Mouse (Mus musculus) heart, embryonic 14.5 days (tissue): ENCODE results near the gene Nsd2. TPM values are rescaled to one million over a fixed set of nuclear protein-coding genes. Genes with fewer than 3 reads are reported as not detected.
"Not testable (repeated sequence)": the region's sequence is repeated elsewhere in the genome, so short reads cannot be mapped to it uniquely, and the experiment has no call there.

Source experiments
- ATAC-seq: fragments of 200-750 bp; cut with Nextera tagmentation; 2 replicates; pipeline ENCODE4 v1.8.0; 2017; ENCODE audit warnings: low read depth, moderate TSS enrichment; ENCODE audit not compliant: insufficient number of reproducible peaks, insufficient read depth, low FRiP score
- H3K27ac ChIP-seq, 2 experiments: fragments of 200-500 bp in 1 of 2; fragments of 300-500 bp in 1 of 2; sonication (generic) in 1 of 2; replicated peaks in 1 of 2; 2 replicates each; pipeline ENCODE4 v1.5.1; 2012 to 2014; ENCODE audit warnings: low read depth in 2 of 2, low read length in 2 of 2, control low read depth in 1 of 2, mild to moderate bottlenecking in 1 of 2, mixed read lengths in 1 of 2; ENCODE audit not compliant: control insufficient read depth in 1 of 2, insufficient read depth in 1 of 2
- H3K27me3 ChIP-seq: fragments of 300-500 bp; sonication (generic); 2 replicates; pipeline ENCODE4 v1.6.1; 2014; ENCODE audit warnings: mild to moderate bottlenecking, low read length, control low read depth; ENCODE audit not compliant: control insufficient read depth, insufficient read depth
- H3K36me3 ChIP-seq: fragments of 300-500 bp; sonication (generic); 2 replicates; pipeline ENCODE4 v1.6.1; 2014; ENCODE audit warnings: mild to moderate bottlenecking, control low read depth, low read length, mixed read lengths; ENCODE audit not compliant: control insufficient read depth, insufficient read depth
- H3K4me1 ChIP-seq, 2 experiments: fragments of 200-500 bp in 1 of 2; fragments of 300-500 bp in 1 of 2; sonication (generic) in 1 of 2; 2 replicates each; pipeline ENCODE4 v1.6.1; 2012 to 2014; ENCODE audit warnings: low read length in 2 of 2, control low read depth in 1 of 2, mixed read lengths in 1 of 2; ENCODE audit not compliant: control insufficient read depth in 2 of 2, insufficient read depth in 2 of 2
- H3K4me2 ChIP-seq: fragments of 300-500 bp; sonication (generic); 2 replicates; pipeline ENCODE4 v1.6.1; 2014; ENCODE audit warnings: mild to moderate bottlenecking, low read length
- H3K4me3 ChIP-seq, 2 experiments: fragments of 200-500 bp in 1 of 2; fragments of 300-500 bp in 1 of 2; sonication (generic) in 1 of 2; 2 replicates each; pipeline ENCODE4 v1.5.1; 2012 to 2014; ENCODE audit warnings: low read length in 2 of 2, mild to moderate bottlenecking in 2 of 2, control low read depth in 1 of 2, low read depth in 1 of 2, moderate library complexity in 1 of 2; ENCODE audit not compliant: control insufficient read depth in 1 of 2, insufficient read depth in 1 of 2
- H3K9ac ChIP-seq: fragments of 300-500 bp; sonication (generic); 2 replicates; pipeline ENCODE4 v1.6.1; 2014; ENCODE audit warnings: mild to moderate bottlenecking, low read length
- H3K9me3 ChIP-seq: fragments of 300-500 bp; sonication (generic); 2 replicates; pipeline ENCODE4 v1.6.1; 2016; ENCODE audit warnings: low read length, control low read depth; ENCODE audit not compliant: control insufficient read depth
- WGBS: fragments of 180-500 bp; shearing (Covaris S2); extraction: QIAGEN DNeasy Blood & Tissue Kit; methylation state at CpG from one replicate; pipeline ENCODE4 v1.1.7; 2014; 5-methylcytosine and 5-hydroxymethylcytosine counted together
- polyA plus RNA-seq: library from polyadenylated mRNA; unstranded; fragments of >200 nt; fragmentation: Nextera tagmentation; extraction: Ambion mirVana; gene quantifications from 2 replicates; pipeline ENCODE4 v1.2.1, GENCODE M21; 2014

The Nsd2 gene
- polyA plus RNA-seq, 1 experiment from 2014 or later = 37.7 TPM

DNA sequence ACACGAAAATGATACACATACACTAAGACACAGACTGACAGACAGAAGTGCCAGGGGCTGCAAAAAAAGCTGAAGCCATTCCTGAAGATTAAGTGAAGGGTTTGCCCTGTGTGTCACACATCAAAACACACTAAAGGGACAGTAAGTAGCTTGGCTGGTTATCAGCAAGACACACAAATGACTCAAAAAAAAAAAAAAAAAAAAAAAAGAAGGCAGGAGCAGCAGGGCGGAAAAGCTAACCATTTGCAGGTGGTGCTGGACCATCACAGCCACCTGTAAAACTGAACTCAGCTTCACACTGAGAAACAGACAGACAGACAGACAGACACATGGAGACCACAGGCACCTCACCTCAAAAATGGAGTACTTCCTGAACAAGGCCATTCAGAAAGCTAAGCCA lies 113.6 kb downstream of the Nsd2 start:
- Histone ChIP-seq H3K27ac (no peak overlapping the region), H3K9ac (peak overlapping the region; percentile 16; the same call in 1 of the 2 replicates), H3K9me3 (peaks cover 8% of the 10 kb centered on the region), H3K36me3 (peaks cover 21% of the 10 kb centered on the region), H3K4me2 (peak overlapping the region; percentile 70), H3K27me3 (no peaks in the 10 kb centered on the region), H3K4me1 (peaks cover 4 to 21% of the 10 kb centered on the region in 2 experiments; a peak in 3 of 4 replicates), H3K4me3 (peak overlapping the region in 1 of 2 experiments; percentile 8; a peak in 1 of 4 replicates)
- WGBS = 82% methylated on average over 2 of the region's 2 CpGs
- ATAC-seq = no peak

DNA sequence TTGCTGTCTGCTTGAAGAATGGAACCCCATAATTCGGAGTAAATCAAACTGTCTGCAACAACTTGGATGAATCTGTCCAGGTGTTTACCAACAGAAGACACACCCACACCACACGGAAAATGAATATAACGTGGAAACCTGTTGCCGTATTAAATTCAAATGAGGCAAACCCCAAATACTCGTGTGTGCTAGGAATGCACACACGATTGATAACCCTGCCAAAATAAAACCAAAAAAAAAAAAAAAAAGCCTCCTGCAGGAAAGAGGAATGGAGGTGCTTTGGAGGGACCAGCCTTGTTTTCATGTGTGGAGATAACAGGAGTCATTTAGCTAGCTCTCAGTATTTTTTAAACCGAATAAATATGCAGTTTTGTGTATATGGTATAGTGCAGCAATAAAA lies 114.4 kb downstream of the Nsd2 start:
- Histone ChIP-seq H3K9ac (peak overlapping the region; percentile 94; the same call in 1 of the 2 replicates), H3K36me3 (peaks cover 13% of the 10 kb centered on the region), H3K4me1 (peaks cover 4 to 21% of the 10 kb centered on the region in 2 experiments; a peak in 3 of 4 replicates), H3K4me2 (peak overlapping the region; percentile 70), H3K27ac (no peak overlapping the region), H3K9me3 (peaks cover under 1% of the 10 kb centered on the region; the same call in 1 of the 2 replicates), H3K27me3 (no peaks in the 10 kb centered on the region), H3K4me3 (peak overlapping the region in 1 of 2 experiments; percentile 96; a peak in 2 of 4 replicates)
- ATAC-seq = no peak
- WGBS = 72% methylated on average over 7 of the region's 7 CpGs

DNA sequence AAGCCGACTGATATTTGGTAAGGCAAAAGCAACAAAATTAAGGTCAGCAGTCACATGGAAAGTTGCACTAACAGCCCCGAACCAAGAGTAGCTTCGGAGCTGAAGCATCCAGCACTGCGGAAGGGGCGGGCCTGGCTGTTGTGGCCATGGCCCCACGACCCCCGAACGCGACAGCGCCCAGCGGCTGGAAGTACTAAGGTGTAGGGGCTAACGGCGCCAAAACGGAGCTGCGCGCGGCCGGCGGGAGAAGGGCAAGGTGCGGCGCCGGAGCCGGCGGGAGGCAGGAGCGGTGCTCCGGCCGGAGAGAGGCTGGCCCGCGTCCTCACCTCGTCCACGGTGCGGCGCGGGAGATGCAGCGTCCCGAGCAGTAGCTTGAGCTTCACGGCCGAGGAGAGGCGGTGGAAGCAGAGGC lies 115.2 kb downstream of the Nsd2 start:
- peaks cover 6% of the 10 kb centered on the region for H3K36me3 ChIP-seq
- H3K4me3 ChIP-seq = peak overlapping the region; percentile 59 to 96
- H3K9me3 ChIP-seq = 0 out of 2 replicates have a peak, but pooled peaks cover 3% of the 10 kb centered on the region
- WGBS = under 1% methylated on average over 36 of the region's 39 CpGs
- ATAC-seq = peak; percentile 49
- peak overlapping the region; percentile 94 for H3K9ac ChIP-seq
- H3K4me2 ChIP-seq = peak overlapping the region; percentile 70
- H3K27ac ChIP-seq = peak overlapping the region; percentile 78 to 93
- H3K4me1 ChIP-seq = peaks cover 4 to 21% of the 10 kb centered on the region in 2 experiments; a peak in 3 of 4 replicates
- H3K27me3 ChIP-seq = no peaks in the 10 kb centered on the region

DNA sequence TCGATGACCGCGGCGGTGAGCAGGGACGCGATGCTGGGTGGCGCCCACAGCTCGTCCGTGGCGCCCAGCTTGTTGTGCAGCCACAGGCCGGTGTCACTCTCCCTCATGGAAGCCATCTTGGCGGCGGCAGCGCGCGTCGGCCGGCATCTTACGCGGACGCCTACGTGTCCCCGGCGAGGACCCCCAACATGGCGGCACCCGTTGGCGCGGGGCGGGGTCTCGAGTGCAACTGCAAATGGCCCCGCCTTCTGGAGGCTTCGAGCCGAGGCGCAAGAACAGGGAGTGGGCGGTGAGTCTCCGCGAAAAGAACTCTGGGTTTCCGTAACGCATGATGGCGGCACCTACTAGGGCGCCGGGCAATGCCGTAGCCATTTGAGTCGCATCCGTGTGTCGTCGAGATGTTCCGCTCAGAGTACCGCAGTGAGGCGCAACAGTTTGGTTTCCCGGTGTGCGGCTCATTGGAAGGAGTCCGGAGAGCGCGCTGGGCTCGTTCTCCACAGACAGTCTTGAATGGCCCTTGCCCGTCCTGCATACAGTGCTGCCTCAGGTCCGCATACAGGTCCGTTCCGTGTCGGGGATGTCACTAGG lies 115.7 kb downstream of the Nsd2 start, which contains the start of gene Nelfa:
TSS of gene Nelfa (minus strand) at position 294 of the 588 bp plus-strand sequence.
- Histone ChIP-seq H3K27me3 (no peaks in the 10 kb centered on the region), H3K36me3 (peaks cover 4% of the 10 kb centered on the region), H3K9me3 (0 out of 2 replicates have a peak, but pooled peaks cover 3% of the 10 kb centered on the region), H3K27ac (peak within 1 kb of the TSS; percentile 78 to 93), H3K4me1 (peaks cover 4 to 21% of the 10 kb centered on the region in 2 experiments; a peak in 3 of 4 replicates), H3K4me2 (peak within 1 kb of the TSS; percentile 88), H3K9ac (peak within 1 kb of the TSS; percentile 94), H3K4me3 (peak within 1 kb of the TSS; percentile 59 to 96)
- peak; percentile 96 for ATAC-seq
- under 1% methylated on average over 58 of the region's 61 CpGs for WGBS

DNA sequence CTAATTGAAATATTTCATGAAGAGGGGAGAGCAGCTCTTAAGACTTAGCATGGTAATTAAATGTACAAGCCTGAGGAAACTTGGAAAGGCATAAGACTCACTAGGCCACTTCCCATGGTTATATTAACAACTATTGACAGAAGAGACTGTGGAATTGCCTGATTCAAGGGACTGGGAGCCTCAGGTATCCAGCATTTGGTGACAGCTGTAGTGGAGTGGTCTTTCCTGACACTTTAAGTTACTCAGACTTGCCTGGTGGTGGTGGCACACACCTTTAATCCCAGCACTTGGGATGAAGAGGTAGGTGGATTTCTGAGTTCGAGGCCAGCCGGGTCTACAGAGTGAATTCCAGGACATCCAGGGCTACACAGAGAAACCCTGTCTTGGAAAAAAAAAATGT lies 116.7 kb downstream of the Nsd2 start:
- Histone ChIP-seq H3K27me3 (no peaks in the 10 kb centered on the region), H3K27ac (no peak overlapping the region), H3K4me3 (peak overlapping the region in 1 of 2 experiments; percentile 96; a peak in 2 of 4 replicates), H3K4me1 (peaks cover 4 to 21% of the 10 kb centered on the region in 2 experiments; a peak in 3 of 4 replicates), H3K4me2 (peak overlapping the region; percentile 88), H3K9ac (peak overlapping the region; percentile 94), H3K36me3 (no peaks in the 10 kb centered on the region), H3K9me3 (peaks cover 8% of the 10 kb centered on the region; the same call in 1 of the 2 replicates)
- 92% methylated on average over 2 of the region's 2 CpGs for WGBS
- no peak for ATAC-seq

DNA sequence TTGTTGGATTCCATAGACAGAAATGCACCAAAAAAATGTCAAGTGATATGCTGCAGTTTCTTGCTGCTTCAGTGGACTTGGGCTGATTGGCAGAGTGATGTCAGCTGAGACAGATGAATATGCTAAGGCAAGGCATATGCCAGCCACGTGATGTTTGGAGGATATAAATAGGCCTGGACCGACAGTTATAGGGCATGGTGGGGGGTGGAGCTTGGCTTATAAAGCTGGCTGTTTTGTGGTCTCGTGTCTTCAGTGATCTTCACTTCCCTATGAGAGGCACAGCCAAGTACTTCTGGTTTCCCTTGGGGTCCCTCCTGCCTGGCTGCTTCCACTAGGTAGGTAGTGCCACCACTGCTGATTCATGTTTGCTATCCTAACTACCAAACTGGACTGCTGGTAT lies 117.9 kb downstream of the Nsd2 start:
- H3K4me2 ChIP-seq = no peak overlapping the region
- no peak overlapping the region for H3K4me3 ChIP-seq
- H3K27ac ChIP-seq = no peak overlapping the region
- 67% methylated on average over 3 of the region's 3 CpGs for WGBS
- no peaks in the 10 kb centered on the region for H3K36me3 ChIP-seq
- ATAC-seq = no peak
- H3K4me1 ChIP-seq = peaks cover 4 to 21% of the 10 kb centered on the region in 2 experiments; a peak in 3 of 4 replicates
- peaks cover 10% of the 10 kb centered on the region; the same call in 1 of the 2 replicates for H3K9me3 ChIP-seq
- no peaks in the 10 kb centered on the region for H3K27me3 ChIP-seq
- H3K9ac ChIP-seq = no peak overlapping the region

DNA sequence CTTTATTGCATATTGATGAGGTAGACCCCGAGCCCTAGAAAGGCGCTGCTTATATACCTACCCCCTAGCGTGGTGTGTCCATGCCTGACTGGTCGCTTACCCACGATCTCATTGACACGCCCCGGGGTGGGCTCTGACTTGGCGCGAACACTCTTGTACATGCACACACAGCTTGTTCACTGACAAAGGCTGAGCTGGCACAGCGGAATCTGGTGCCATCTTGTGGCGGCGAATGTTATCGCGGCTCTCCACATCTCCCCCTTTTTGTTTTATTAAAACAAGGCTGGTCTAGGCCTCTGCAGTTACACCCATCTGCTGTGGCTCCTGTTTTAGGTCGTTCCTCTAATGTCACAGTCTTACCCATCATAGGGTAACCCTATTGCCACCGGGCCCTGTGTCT lies 126.5 kb downstream of the Nsd2 start:
- H3K36me3 ChIP-seq, H3K27me3 ChIP-seq, H3K4me3 ChIP-seq, ATAC-seq, H3K4me1 ChIP-seq, H3K27ac ChIP-seq, H3K9ac ChIP-seq, H3K4me2 ChIP-seq: not testable (repeated sequence)
- WGBS = 87% methylated on average over 16 of the region's 16 CpGs
- H3K9me3 ChIP-seq = peaks cover 18% of the 10 kb centered on the region
